8 mouse cellular contexts compared by ENCODE assay signal in the genomic region with DNA sequence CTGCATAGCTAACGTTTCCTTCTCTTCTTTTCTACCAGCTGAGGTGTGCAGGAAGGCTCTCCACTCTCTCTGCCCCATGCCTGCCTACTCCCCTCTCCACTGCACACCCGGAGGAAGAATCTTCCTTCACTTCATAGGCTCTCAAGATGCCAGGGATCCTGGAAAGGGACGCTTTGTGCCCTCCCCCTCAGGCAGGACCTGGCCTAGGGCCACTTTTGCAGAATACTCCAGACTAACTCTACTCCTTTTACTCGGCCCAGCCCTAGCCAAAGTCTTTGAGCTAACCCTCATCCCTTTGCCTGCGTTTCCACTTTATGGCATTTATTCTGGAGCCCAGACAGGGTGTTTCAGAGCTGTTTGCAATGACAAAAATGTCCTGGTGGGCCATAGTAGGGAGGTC. TPM values are rescaled to one million over a fixed set of nuclear protein-coding genes. Genes with fewer than 3 reads are reported as not detected.
DNase-seq lines count a peak whose midpoint lies in the region; ATAC-seq and TF ChIP-seq lines count a peak whose summit lies in the region.

No protein-coding gene starts in this region.

- WGBS in liver, adult 2 months, result 25% methylated on average over 5 of the region's 5 CpGs
- WGBS in embryonic facial prominence, embryonic 11.5 days, result 14% methylated on average over 5 of the region's 5 CpGs
- 13% methylated on average over 5 of the region's 5 CpGs for WGBS in hindbrain, embryonic 16.5 days
- WGBS in lung, postnatal 0 days, result 7% methylated on average over 5 of the region's 5 CpGs

- peaks cover 7% of the 10 kb centered on the region; the same call in 1 of the 2 replicates for H3K4me1 ChIP-seq in liver, adult 2 months (ENCODE audit: control insufficient read depth, insufficient read depth, low read length)
- H3K4me1 ChIP-seq in embryonic facial prominence, embryonic 11.5 days (ENCODE audit: control insufficient read depth, insufficient read depth, low read length), result peaks cover 6% of the 10 kb centered on the region; the same call in 1 of the 2 replicates
- H3K4me1 ChIP-seq in hindbrain, embryonic 16.5 days (ENCODE audit: control insufficient read depth, insufficient read depth, low read depth, low read length), result peaks cover 25% of the 10 kb centered on the region
- peaks cover 18% of the 10 kb centered on the region for H3K4me1 ChIP-seq in lung, postnatal 0 days (ENCODE audit: insufficient read depth, low read depth, low read length)

- no peak for DNase-seq in liver, adult 2 months (ENCODE audit: extremely low read depth, low read depth, low spot score)
- no peak for DNase-seq in liver
- DNase-seq in embryonic facial prominence, embryonic 11.5 days (ENCODE audit: low spot score), result no peak
- no peak for DNase-seq in lung, postnatal 0 days (ENCODE audit: low spot score)
- no peak for DNase-seq in ovary, postnatal 36 days (ENCODE audit: low spot score)
- no peak for DNase-seq in ovary, postnatal 10 days (ENCODE audit: low spot score)
- DNase-seq in left cerebral cortex, postnatal 14 days (ENCODE audit: low spot score in 2 of 2), result no peak

- H3K4me3 ChIP-seq in liver, adult 2 months (ENCODE audit: insufficient read depth, low read depth, low read length), result peak overlapping the region; percentile 72
- peak overlapping the region; percentile 88 for H3K4me3 ChIP-seq in embryonic facial prominence, embryonic 11.5 days (ENCODE audit: low read depth, low read length)
- peak overlapping the region; percentile 60 for H3K4me3 ChIP-seq in hindbrain, embryonic 16.5 days (ENCODE audit: low read length)
- H3K4me3 ChIP-seq in lung, postnatal 0 days (ENCODE audit: low read depth, low read length), result peak overlapping the region; percentile 69

- peak overlapping the region; percentile 90 for H3K27ac ChIP-seq in liver, adult 2 months (replicated peaks; ENCODE audit: insufficient read depth, low read depth, low read length)
- H3K27ac ChIP-seq in embryonic facial prominence, embryonic 11.5 days (replicated peaks; ENCODE audit: low read depth, low read length), result peak overlapping the region; percentile 23
- peak overlapping the region; percentile 92 for H3K27ac ChIP-seq in hindbrain, embryonic 16.5 days (ENCODE audit: low read depth, low read length)
- peak overlapping the region; percentile 89 for H3K27ac ChIP-seq in lung, postnatal 0 days (ENCODE audit: low read length)

- 0 out of 2 replicates have a peak, but pooled peaks have one; percentile 0 for ATAC-seq in embryonic facial prominence, embryonic 11.5 days (replicated peaks; ENCODE audit: insufficient number of reproducible peaks, low FRiP score, low TSS enrichment, low read depth)
- peak; percentile 45 for ATAC-seq in hindbrain, embryonic 16.5 days
- peak; percentile 30 for ATAC-seq in lung, postnatal 0 days

- TF ChIP-seq EP300 in lung, postnatal 0 days (IDR thresholded peaks at IDR 0.05), result no peak

- no peaks in the 10 kb centered on the region for H3K9me3 ChIP-seq in embryonic facial prominence, embryonic 11.5 days (replicated peaks; ENCODE audit: control insufficient read depth, low read length)
- H3K9me3 ChIP-seq in hindbrain, embryonic 16.5 days (ENCODE audit: control insufficient read depth, low read length), result no peaks in the 10 kb centered on the region
- no peaks in the 10 kb centered on the region for H3K9me3 ChIP-seq in lung, postnatal 0 days (ENCODE audit: low read length)

- peak overlapping the region; percentile 96 for H3K4me2 ChIP-seq in embryonic facial prominence, embryonic 11.5 days (ENCODE audit: low read depth, low read length)
- peak overlapping the region; percentile 97 for H3K4me2 ChIP-seq in hindbrain, embryonic 16.5 days (ENCODE audit: low read length)
- H3K4me2 ChIP-seq in lung, postnatal 0 days (replicated peaks; ENCODE audit: low read depth, low read length), result peak overlapping the region; percentile 96

- H3K27me3 ChIP-seq in liver, adult 2 months (ENCODE audit: control insufficient read depth, insufficient read depth, low read length), result no peaks in the 10 kb centered on the region; the same call in 1 of the 2 replicates
- H3K27me3 ChIP-seq in embryonic facial prominence, embryonic 11.5 days (ENCODE audit: control insufficient read depth, insufficient read depth, low read length), result peaks cover 14% of the 10 kb centered on the region
- peaks cover 2% of the 10 kb centered on the region; the same call in 1 of the 2 replicates for H3K27me3 ChIP-seq in hindbrain, embryonic 16.5 days (replicated peaks; ENCODE audit: control insufficient read depth, insufficient read depth, low read length)
- peaks cover 14% of the 10 kb centered on the region; the same call in 1 of the 2 replicates for H3K27me3 ChIP-seq in lung, postnatal 0 days (replicated peaks; ENCODE audit: insufficient read depth, low read length)

- intact Hi-C loops in left cerebral cortex, postnatal 14 days (cut with DNase I), result no loop called here

- H3K36me3 ChIP-seq in liver, adult 2 months (ENCODE audit: control insufficient read depth, insufficient read depth, low read length), result no peaks in the 10 kb centered on the region
- no peaks in the 10 kb centered on the region; the same call in 1 of the 2 replicates for H3K36me3 ChIP-seq in embryonic facial prominence, embryonic 11.5 days (replicated peaks; ENCODE audit: control insufficient read depth, insufficient read depth, low read depth, low read length)
- H3K36me3 ChIP-seq in hindbrain, embryonic 16.5 days (ENCODE audit: control insufficient read depth, insufficient read depth, low read length), result no peaks in the 10 kb centered on the region
- H3K36me3 ChIP-seq in lung, postnatal 0 days (ENCODE audit: insufficient read depth, low read length), result no peaks in the 10 kb centered on the region

- no peaks in the 10 kb centered on the region for H3K79me2 ChIP-seq in liver, adult 2 months (ENCODE audit: control insufficient read depth, insufficient read depth, low read length)

- peak overlapping the region; percentile 80 for H3K9ac ChIP-seq in liver, adult 2 months (ENCODE audit: low read depth, low read length)
- H3K9ac ChIP-seq in embryonic facial prominence, embryonic 11.5 days (replicated peaks; ENCODE audit: low read length), result peak overlapping the region; percentile 61
- peak overlapping the region; percentile 80 for H3K9ac ChIP-seq in hindbrain, embryonic 16.5 days (ENCODE audit: low read depth, low read length)
- H3K9ac ChIP-seq in lung, postnatal 0 days (replicated peaks; ENCODE audit: low read depth), result peak overlapping the region; percentile 26

- no peak for TF ChIP-seq POLR2A in liver, adult 2 months (IDR thresholded peaks at IDR 0.05; ENCODE audit: extremely low read depth, insufficient read depth, low read length)

- no peak for TF ChIP-seq CTCF in liver, adult 2 months (IDR thresholded peaks at IDR 0.05; ENCODE audit: low read depth, low read length)
- TF ChIP-seq CTCF in lung, postnatal 0 days (IDR thresholded peaks at IDR 0.05), result no peak

RNA-seq across cellular contexts. Expression of a gene that starts 0.5 kb away (rescaled TPM):
- 2.3 and 5.3 TPM in 2 replicates for total RNA-seq in liver, adult 2 months (2014; rRNA removed)
- polyA plus RNA-seq in liver, adult 2 months (2012; rRNA removed), result 17.9 and 33.1 TPM in 2 replicates
- 3.8 and 5.4 TPM in 2 replicates for polyA plus RNA-seq in embryonic facial prominence, embryonic 11.5 days (2014; fragmentation: Nextera tagmentation; extraction: Ambion mirVana)
- 8.8 and 11.1 TPM in 2 replicates for polyA plus RNA-seq in hindbrain, embryonic 16.5 days (2015; fragmentation: Nextera tagmentation; extraction: Ambion mirVana)
- 4.3 and 4.5 TPM in 2 replicates for polyA plus RNA-seq in lung, postnatal 0 days (2015; fragmentation: Nextera tagmentation; extraction: Ambion mirVana)
- total RNA-seq in left cerebral cortex, postnatal 14 days (2021), result 10 to 100 TPM; 18.9 to 19.7 TPM

RNA-seq across cellular contexts. Expression of a gene that starts 5.3 kb away (rescaled TPM):
- total RNA-seq in liver, adult 2 months (2014; rRNA removed), result 9.7 and 9.9 TPM in 2 replicates
- polyA plus RNA-seq in liver, adult 2 months (2012; rRNA removed), result 15.3 and 17.8 TPM in 2 replicates
- 450 and 485 TPM in 2 replicates for polyA plus RNA-seq in embryonic facial prominence, embryonic 11.5 days (2014; fragmentation: Nextera tagmentation; extraction: Ambion mirVana)
- polyA plus RNA-seq in hindbrain, embryonic 16.5 days (2015; fragmentation: Nextera tagmentation; extraction: Ambion mirVana), result 1,949 and 2,238 TPM in 2 replicates
- 153 TPM in 2 replicates for polyA plus RNA-seq in lung, postnatal 0 days (2015; fragmentation: Nextera tagmentation; extraction: Ambion mirVana)
- total RNA-seq in left cerebral cortex, postnatal 14 days (2021), result 1,000 to 10,000 TPM; 1,395 to 1,474 TPM

RNA-seq across cellular contexts. Expression of a gene that starts 35.6 kb away (rescaled TPM):
- total RNA-seq in liver, adult 2 months (2014; rRNA removed), result 9.5 and 10.1 TPM in 2 replicates
- 6.7 and 7.7 TPM in 2 replicates for polyA plus RNA-seq in liver, adult 2 months (2012; rRNA removed)
- 56.8 and 59.8 TPM in 2 replicates for polyA plus RNA-seq in embryonic facial prominence, embryonic 11.5 days (2014; fragmentation: Nextera tagmentation; extraction: Ambion mirVana)
- polyA plus RNA-seq in hindbrain, embryonic 16.5 days (2015; fragmentation: Nextera tagmentation; extraction: Ambion mirVana), result 65.3 and 65.7 TPM in 2 replicates
- 48.9 and 52.5 TPM in 2 replicates for polyA plus RNA-seq in lung, postnatal 0 days (2015; fragmentation: Nextera tagmentation; extraction: Ambion mirVana)
- 10 to 100 TPM; 45.7 to 47.0 TPM for total RNA-seq in left cerebral cortex, postnatal 14 days (2021)

RNA-seq across cellular contexts. Expression of a gene that starts 35.6 kb away (rescaled TPM):
- total RNA-seq in liver, adult 2 months (2014; rRNA removed), result 21.3 and 24.3 TPM in 2 replicates
- polyA plus RNA-seq in liver, adult 2 months (2012; rRNA removed), result 58.2 and 78.4 TPM in 2 replicates
- 55.2 and 57.7 TPM in 2 replicates for polyA plus RNA-seq in embryonic facial prominence, embryonic 11.5 days (2014; fragmentation: Nextera tagmentation; extraction: Ambion mirVana)
- 52.9 and 54.7 TPM in 2 replicates for polyA plus RNA-seq in hindbrain, embryonic 16.5 days (2015; fragmentation: Nextera tagmentation; extraction: Ambion mirVana)
- polyA plus RNA-seq in lung, postnatal 0 days (2015; fragmentation: Nextera tagmentation; extraction: Ambion mirVana), result 42.3 and 43.1 TPM in 2 replicates
- 10 to 100 TPM; 39.4 to 44.3 TPM for total RNA-seq in left cerebral cortex, postnatal 14 days (2021)

Comparison
In these comparisons a context has a peak if more than half of its experiments do, and no peak if none do; other contexts are left out.
1. H3K27ac ChIP-seq: peak in every context shown above with its lines; median percentile 92 in hindbrain, embryonic 16.5 days; 90 in liver, adult 2 months; 89 in lung, postnatal 0 days; 23 in embryonic facial prominence, embryonic 11.5 days.
2. H3K9ac ChIP-seq: peak in every context shown above with its lines; median percentile 80 in liver, adult 2 months; 80 in hindbrain, embryonic 16.5 days; 61 in embryonic facial prominence, embryonic 11.5 days; 26 in lung, postnatal 0 days.